Mouse (Mus musculus) limb, embryonic 15.5 days (tissue): Measurements from ENCODE around the gene Prc1. TPM values are rescaled to one million over a fixed set of nuclear protein-coding genes. Genes with fewer than 3 reads are reported as not detected.
A peak's percentile ranks its signal among the peaks of the same experiment; 100 is the strongest.

Source experiments
- ATAC-seq: fragments of 200-750 bp; cut with Nextera tagmentation; 2 replicates; pipeline ENCODE4 v1.8.0; 2017; ENCODE audit warnings: low read depth, moderate TSS enrichment; ENCODE audit not compliant: insufficient number of reproducible peaks, low FRiP score, low TSS enrichment
- H3K27ac ChIP-seq: fragments of 300-500 bp; sonication (generic); 2 replicates; pipeline ENCODE4 v1.5.1; 2015; ENCODE audit warnings: moderate library complexity, mild to moderate bottlenecking, inconsistent platforms
- H3K27me3 ChIP-seq: fragments of 300-500 bp; sonication (generic); 2 replicates; pipeline ENCODE4 v1.6.1; 2015; ENCODE audit warnings: inconsistent platforms
- H3K36me3 ChIP-seq: fragments of 300-500 bp; sonication (generic); 2 replicates; pipeline ENCODE4 v1.6.1; 2015; ENCODE audit warnings: inconsistent platforms
- H3K4me1 ChIP-seq: fragments of 300-500 bp; sonication (generic); 2 replicates; pipeline ENCODE4 v1.6.1; 2015; ENCODE audit warnings: inconsistent platforms
- H3K4me2 ChIP-seq: fragments of 300-500 bp; sonication (generic); 2 replicates; pipeline ENCODE4 v1.6.1; 2015; ENCODE audit warnings: mild to moderate bottlenecking, inconsistent platforms
- H3K4me3 ChIP-seq: fragments of 300-500 bp; sonication (generic); 2 replicates; pipeline ENCODE4 v1.5.1; 2015; ENCODE audit warnings: mild to moderate bottlenecking, inconsistent platforms
- H3K9ac ChIP-seq: fragments of 300-500 bp; sonication (generic); 2 replicates; pipeline ENCODE4 v1.6.1; 2015; ENCODE audit warnings: inconsistent platforms
- H3K9me3 ChIP-seq: fragments of 300-500 bp; sonication (generic); 2 replicates; pipeline ENCODE4 v1.6.1; 2016; ENCODE audit warnings: inconsistent platforms
- WGBS: fragments of 180-500 bp; shearing (Covaris S2); methylation state at CpG from one replicate; pipeline ENCODE4 v1.1.7; 2015; 5-methylcytosine and 5-hydroxymethylcytosine counted together
- polyA plus RNA-seq: library from polyadenylated mRNA; unstranded; fragments of >200 nt; fragmentation: Nextera tagmentation; extraction: Ambion mirVana; gene quantifications from 2 replicates; pipeline ENCODE4 v1.2.1, GENCODE M21; 2015

The Prc1 gene
- polyA plus RNA-seq, 1 experiment from 2014 or later = 103 TPM

- no peak for ATAC-seq
- WGBS = 64% methylated on average over 8 of the region's 8 CpGs
- 0 out of 2 replicates have a peak overlapping the region, but pooled peaks have one; percentile 43 for H3K27ac ChIP-seq
Measured at GRCm38 (mm10) chr7:80357156-80357555, 62.9 kb downstream of the Prc1 start.

GRCm38 (mm10) chr7:80358039-80358438 is 63.8 kb downstream of the Prc1 start:
- Histone ChIP-seq H3K4me3 (no peak overlapping the region), H3K4me1 (0 out of 2 replicates have a peak, but pooled peaks cover 2% of the 10 kb centered on the region), H3K27ac (no peak overlapping the region), H3K27me3 (no peaks in the 10 kb centered on the region), H3K4me2 (no peak overlapping the region), H3K9ac (no peak overlapping the region), H3K9me3 (no peaks in the 10 kb centered on the region), H3K36me3 (peaks cover 91% of the 10 kb centered on the region)
- ATAC-seq = no peak
- WGBS = 76% methylated on average over 4 of the region's 4 CpGs

More at GRCm38 (mm10) chr7:80357156-80357555, 62.9 kb downstream of the Prc1 start:
- no peak overlapping the region for H3K4me2 ChIP-seq
- no peak overlapping the region for H3K9ac ChIP-seq
- H3K27me3 ChIP-seq = no peaks in the 10 kb centered on the region
- H3K4me3 ChIP-seq = no peak overlapping the region
- H3K36me3 ChIP-seq = peaks cover 91% of the 10 kb centered on the region
- H3K4me1 ChIP-seq = 0 out of 2 replicates have a peak, but pooled peaks cover 2% of the 10 kb centered on the region
- H3K9me3 ChIP-seq = no peaks in the 10 kb centered on the region

- H3K27me3 ChIP-seq = no peaks in the 10 kb centered on the region
- H3K4me1 ChIP-seq = 0 out of 2 replicates have a peak, but pooled peaks cover 2% of the 10 kb centered on the region
- H3K4me2 ChIP-seq = no peak overlapping the region
- no peak overlapping the region for H3K9ac ChIP-seq
- no peak for ATAC-seq
- WGBS = 45% methylated on average over 3 of the region's 3 CpGs
- no peak overlapping the region for H3K27ac ChIP-seq
- peaks cover 94% of the 10 kb centered on the region for H3K36me3 ChIP-seq
- H3K4me3 ChIP-seq = no peak overlapping the region
- H3K9me3 ChIP-seq = no peaks in the 10 kb centered on the region
Measured at GRCm38 (mm10) chr7:80360435-80360834, 66.2 kb downstream of the Prc1 start.

- WGBS = 81% methylated on average over 2 of the region's 2 CpGs
- Histone ChIP-seq H3K4me1 (peaks cover 12% of the 10 kb centered on the region), H3K27me3 (no peaks in the 10 kb centered on the region), H3K4me2 (no peak overlapping the region), H3K27ac (no peak overlapping the region), H3K9ac (no peak overlapping the region), H3K9me3 (no peaks in the 10 kb centered on the region), H3K4me3 (no peak overlapping the region), H3K36me3 (peaks cover 70% of the 10 kb centered on the region)
- no peak for ATAC-seq
Measured at GRCm38 (mm10) chr7:80365759-80366158, 71.5 kb downstream of the Prc1 start.

Other genes with a start within 250 kb of the Prc1 start
- 546 and 644 TPM in 2 replicates for gene Idh2, start 179.1 kb upstream of the Prc1 start, polyA plus RNA-seq
- 16.5 and 18.1 TPM in 2 replicates for gene Sema4b, start 107.6 kb upstream of the Prc1 start, polyA plus RNA-seq
- 62.5 and 69.4 TPM in 2 replicates for gene Cib1, start 61.6 kb upstream of the Prc1 start, polyA plus RNA-seq
- 3.2 and 3.8 TPM in 2 replicates for gene Gdpgp1, start 61.6 kb upstream of the Prc1 start, polyA plus RNA-seq
- gene Ttll13, start 48.1 kb upstream of the Prc1 start, polyA plus RNA-seq = 0.73 and 1.1 TPM in 2 replicates
- 48.7 and 49.2 TPM in 2 replicates for gene Ngrn, start 33.2 kb upstream of the Prc1 start, polyA plus RNA-seq
- 11.8 and 12.3 TPM in 2 replicates for gene Vps33b, start 24.8 kb upstream of the Prc1 start, polyA plus RNA-seq
- gene Rccd1, start 30.0 kb downstream of the Prc1 start, polyA plus RNA-seq = 8.0 and 9.5 TPM in 2 replicates
- 51.4 and 51.7 TPM in 2 replicates for gene Unc45a, start 46.6 kb downstream of the Prc1 start, polyA plus RNA-seq
- gene Hddc3, start 48.7 kb downstream of the Prc1 start, polyA plus RNA-seq = 18.4 and 19.4 TPM in 2 replicates
- 15.7 and 17.6 TPM in 2 replicates for gene Man2a2, start 76.9 kb downstream of the Prc1 start, polyA plus RNA-seq
- gene Fes, start 93.5 kb downstream of the Prc1 start, polyA plus RNA-seq = 14.8 and 15.8 TPM in 2 replicates
- gene Furin, start 111.0 kb downstream of the Prc1 start, polyA plus RNA-seq = 12.8 and 13.7 TPM in 2 replicates
- gene Blm, start 240.7 kb downstream of the Prc1 start, polyA plus RNA-seq = 13.5 and 15.8 TPM in 2 replicates